Mouse (Mus musculus) embryonic fibroblast, embryonic 13.5 days (primary cell): ENCODE measurements at regions not wholly inside any gene's neighbourhood (a gene's known extent, or its start where the extent isn't known, plus 50 kb on each side); places are given as distances from the start of the nearest gene placed in this dataset.

Source experiments
- CTCF ChIP-seq: IDR thresholded peaks from 2 replicates; pipeline ENCODE4 v1.5.1; 2011; ENCODE audit warnings: mild to moderate bottlenecking, control low read depth, low read length, moderate library complexity, borderline replicate concordance; ENCODE audit not compliant: insufficient read depth
- POLR2A ChIP-seq: IDR thresholded peaks from 2 replicates; pipeline ENCODE4 v1.6.1; 2011; ENCODE audit warnings: low read depth, mild to moderate bottlenecking, control low read depth, low read length, moderate library complexity

- TF ChIP-seq CTCF (no peak), POLR2A (no peak)
Observed at GRCm38 (mm10) chr16:31533196-31533777, 111.2 kb downstream of the Bdh1 start.
